Mouse (Mus musculus): ENCODE data around the gene Pycr2.
A peak's percentile ranks its signal among the peaks of the same experiment; 100 is the strongest.

GRCm38 (mm10) chr1:180873861-180874484 lies 30.1 kb upstream of the Pycr2 start:
- peak; percentile 71; the same call in 1 of the 2 replicates for TF ChIP-seq CTCF (IDR thresholded peaks at IDR 0.05; ENCODE audit: extremely low read depth, insufficient read length, insufficient replicate concordance, low read depth, low read length)
- TF ChIP-seq POLR2A (IDR thresholded peaks at IDR 0.05; ENCODE audit: low read depth, low read length) = no peak

Measured in small intestine, adult 2 months (tissue).